Mouse (Mus musculus) right cerebral cortex, postnatal 36 days (tissue): Measurements from ENCODE around the gene Dnah17.

Source experiments
- DNase-seq, 2 experiments: peaks; one replicate each; pipeline ENCODE4 v3.0.0; 2022; ENCODE audit warnings: low spot score in 2 of 2, mixed read lengths in 1 of 2

Dnah17 gene

DNA sequence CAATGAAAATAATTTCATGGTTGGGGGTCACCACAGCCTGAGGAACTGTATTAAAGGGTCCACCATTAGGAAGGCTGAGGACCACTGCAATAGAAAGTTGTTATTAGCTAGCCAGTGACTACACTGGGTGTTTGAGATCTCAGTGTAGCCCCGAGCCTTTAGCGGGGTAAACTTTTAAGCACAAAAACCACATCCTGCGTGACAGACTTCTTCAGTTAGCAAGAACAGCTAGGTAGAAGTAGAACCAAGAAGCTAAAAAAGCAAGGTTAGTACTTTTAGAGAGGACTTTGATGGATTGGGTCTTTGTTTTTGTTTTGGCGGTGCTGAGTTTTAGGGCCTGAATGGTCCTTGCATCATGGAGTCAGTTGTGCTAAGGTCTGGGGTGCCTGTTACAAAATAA lies 13.3 kb upstream of the Dnah17 start:
- DNase-seq: no peak

DNA sequence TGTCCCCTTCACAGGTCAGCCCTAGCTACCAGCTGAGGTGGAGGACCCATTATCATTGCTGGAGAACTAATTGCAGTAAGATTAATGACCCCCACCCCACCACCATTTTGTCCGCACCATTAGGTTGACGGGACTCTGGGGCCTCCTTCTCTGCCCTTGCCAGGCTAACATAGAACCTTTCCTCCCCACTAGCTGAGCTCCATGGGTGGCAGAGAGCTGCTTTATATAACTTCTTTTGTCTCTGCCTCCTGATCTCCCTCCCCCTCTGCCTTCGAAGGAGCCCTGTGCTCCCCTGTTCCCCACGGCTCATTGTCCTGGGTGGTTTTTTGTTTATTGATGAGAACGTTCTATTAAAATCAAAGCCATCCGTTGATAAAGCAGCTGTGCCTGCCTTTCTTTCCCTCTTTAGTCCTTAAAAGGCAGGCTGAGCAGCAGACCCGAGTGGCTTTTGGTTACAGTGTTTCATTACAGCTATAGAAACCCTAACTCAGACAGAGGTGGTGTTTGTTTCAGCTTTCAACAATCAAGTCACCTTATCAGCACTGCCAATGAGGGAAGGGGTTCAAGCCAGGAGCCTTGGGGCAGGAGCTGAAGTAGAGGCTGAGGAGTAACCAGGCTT lies 12.2 kb upstream of the Dnah17 start:
- no peak for DNase-seq

DNA sequence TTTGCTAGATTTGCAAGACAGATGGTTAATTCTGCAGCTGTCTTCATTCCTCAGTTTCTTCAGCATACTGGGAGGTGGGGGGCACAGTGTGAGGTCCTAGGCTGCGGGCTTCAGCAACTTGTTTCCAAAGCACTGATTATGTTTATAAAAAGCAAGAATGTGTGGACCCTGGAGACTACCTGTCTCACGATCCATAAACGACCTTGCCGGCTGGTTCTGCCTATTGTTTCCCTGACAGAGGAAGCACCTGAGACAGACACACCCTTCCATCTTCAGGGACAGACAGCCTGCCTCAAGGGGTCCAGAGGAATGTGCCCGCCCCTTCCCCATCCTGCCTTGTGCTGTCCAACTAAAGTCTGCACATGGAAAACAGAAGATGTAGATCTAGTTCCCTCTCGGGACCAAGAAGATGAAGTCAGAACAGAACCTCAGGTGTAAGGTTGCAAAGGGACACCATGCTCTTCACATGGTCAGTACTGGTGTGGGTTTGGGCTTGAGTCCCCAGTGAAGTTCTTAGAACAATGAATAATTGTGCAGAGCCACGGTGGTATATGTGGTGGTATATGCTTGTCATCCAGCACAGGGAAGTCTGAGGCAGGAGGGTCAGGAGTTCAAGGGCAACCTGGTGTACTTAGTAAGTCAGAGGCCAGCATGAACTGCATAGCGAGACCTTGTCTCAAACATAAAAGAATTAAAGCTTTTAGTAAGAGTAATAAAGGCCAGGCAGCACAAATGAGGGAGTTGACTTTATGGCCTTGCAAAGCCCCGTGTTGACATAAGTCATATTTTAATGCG lies 10.5 kb upstream of the Dnah17 start:
- DNase-seq: no peak

DNA sequence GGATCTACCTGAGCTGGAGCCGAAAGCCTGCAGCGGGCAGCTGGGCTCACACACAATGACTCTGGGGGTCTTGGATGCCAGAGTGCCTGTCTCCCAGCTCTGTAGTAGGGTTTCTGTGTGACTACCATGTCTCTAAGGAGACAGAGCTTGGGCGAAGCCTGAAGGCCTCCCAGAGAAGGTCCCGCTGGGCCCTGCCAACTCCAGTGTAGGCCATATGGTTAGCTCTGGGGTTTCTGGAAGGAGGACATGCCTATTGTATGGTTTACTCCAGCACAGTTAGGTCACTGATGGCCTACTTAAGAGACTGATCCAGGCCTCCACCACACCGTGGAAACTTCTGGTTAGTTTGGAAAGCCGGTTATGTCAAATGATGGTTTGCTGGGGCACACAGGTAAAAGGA lies 7.9 kb upstream of the Dnah17 start:
- no peak for DNase-seq

DNA sequence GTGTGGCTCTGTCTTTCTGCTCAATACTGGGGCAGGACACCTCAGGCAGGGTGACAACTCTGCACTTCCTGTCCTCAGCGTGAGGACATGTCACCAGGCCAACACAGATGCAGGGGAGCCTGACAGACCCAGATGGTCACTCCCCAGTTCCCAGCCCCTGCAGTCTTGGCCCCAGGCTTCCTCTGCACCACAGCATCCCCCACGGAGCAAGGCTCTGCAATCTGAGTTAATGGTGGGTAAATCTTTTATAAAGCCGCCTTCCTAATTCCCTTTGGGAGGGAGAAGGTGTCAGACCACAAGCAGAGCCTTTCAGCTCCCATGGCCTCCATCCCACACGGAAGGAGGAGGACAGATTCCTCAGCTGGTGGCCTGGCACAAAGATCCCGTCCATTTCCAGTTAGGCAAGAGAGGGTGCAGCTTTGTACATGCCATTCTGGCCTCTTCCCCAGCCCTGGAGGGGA lies 5.8 kb upstream of the Dnah17 start:
- no peak for DNase-seq

DNA sequence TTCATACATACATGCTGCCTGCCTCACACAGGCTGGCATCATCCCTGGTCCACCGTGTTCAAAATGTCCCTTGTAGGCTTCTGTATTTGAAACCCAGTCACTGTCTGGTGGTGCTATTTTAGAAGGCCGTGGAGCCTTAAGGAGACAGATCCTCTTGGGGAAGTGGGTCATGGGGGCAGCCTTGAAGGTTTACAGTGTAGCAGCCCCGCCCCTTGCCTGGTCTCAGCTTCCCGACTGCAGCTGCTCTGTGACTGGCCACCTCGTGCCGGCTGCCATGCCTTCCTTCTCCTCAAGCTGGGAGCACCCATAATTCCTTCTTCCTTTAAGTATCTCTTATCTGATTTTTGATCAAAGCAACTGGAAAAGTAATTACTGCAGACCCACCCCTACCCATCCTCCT lies 4.8 kb upstream of the Dnah17 start:
- DNase-seq: no peak

DNA sequence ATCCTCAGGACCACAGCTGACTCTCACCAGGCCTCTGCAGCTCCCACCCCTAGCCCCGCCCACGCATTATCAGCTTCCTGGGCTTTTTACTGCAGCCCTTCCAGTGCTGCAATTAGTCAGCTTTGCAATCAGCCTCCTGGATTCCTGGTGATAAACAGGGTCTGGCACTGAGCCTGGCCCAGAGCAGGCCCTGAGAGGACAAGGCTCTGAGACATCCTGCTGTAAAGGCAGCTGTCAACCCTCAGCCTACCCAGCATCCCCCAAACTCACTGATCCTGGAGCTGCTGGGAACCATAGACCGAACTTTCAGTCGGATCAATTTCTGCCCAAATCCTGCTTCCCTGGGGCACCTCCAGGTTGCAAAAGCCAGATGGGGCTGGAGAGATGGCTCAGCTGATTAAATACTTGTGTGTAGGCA lies 3.3 kb upstream of the Dnah17 start:
- no peak for DNase-seq

DNA sequence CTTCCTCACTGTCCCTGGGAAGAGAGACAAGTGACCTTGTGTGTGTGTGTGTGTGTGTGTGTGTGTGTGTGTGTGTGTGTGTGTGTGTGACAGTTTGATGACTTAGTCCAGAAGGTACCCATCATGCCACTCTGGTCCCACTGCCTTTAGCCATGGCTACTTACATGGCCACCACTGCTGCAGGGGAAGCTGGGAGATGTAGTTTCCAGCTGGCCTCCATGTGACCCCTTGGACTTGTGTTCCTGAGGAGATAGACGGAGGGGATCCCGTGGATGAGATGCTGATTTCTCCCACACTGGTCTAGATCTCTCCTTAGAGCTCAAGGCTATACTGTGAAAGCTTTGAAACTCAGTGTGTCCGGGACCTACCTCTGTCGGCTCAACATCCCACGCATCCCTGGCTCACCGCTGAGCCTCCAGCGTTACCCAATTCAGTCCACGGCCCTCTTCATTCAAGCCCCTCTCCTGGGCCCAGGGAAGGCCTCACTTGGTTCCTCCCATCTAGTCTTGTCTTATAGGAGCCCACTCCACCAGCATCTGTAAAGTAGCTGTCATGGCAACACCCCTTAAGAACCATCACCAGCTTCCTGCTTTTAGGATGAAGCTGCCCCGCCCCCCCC lies 2.8 kb upstream of the Dnah17 start:
- DNase-seq: no peak

DNA sequence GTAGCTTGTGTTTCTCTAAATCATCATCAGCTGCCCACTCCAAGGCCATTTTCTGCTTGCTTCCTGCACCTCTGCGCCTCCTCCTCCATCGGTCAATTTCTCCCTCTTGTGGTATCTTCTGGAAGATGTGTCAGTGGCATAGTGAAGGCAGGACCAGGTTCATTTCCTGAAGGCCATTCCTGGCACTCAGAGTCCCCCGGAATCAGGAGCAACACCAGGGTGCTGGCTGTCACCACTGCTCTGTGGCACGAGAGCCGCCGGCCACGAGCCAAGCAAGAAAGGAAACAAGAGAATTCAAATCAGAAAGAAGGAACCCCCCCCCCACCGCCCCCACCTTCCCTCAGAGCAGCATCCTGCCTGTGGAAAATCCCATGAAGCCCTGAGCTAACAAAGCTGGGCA lies 1.7 kb upstream of the Dnah17 start:
- no peak for DNase-seq

DNA sequence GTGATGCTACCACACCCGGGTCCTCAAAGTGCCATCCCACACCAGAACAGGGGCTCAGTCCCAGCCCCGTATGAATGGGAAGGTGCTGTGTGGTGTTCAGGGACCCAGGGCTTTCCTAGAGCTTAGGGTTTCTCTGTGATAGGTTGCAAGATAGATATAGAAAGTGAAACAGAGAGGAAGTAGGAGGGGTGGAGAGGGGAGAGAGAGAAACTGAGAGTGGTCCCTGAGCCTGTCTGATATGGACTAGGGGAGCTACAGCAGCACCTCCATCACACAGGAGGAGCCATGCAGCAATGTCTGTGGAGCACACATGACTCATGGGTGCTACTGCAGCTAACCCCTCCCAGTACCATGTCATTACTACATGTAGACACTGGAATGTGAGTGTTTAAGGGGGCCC lies 622 bp downstream of the Dnah17 start:
- no peak for DNase-seq

DNA sequence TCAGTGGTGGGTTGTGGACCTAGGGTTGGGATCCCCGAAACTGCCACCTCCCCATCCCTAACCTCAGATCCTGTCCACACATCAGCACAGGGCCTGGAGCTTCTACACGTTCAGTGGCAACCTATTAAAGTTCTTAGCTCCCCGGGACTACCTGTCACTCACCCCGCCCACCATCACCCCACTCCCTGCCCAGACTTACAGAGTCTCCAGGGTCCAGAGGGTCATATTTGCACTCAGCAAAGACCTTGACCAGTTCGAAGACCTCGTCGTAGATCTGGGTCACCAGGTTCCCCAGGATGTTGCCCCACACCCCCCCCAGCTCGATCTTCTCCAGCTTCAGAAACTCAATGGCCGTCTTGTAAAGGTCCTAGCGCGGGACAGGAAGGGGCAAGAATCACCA lies 8.8 kb downstream of the Dnah17 start:
- DNase-seq: no peak

DNA sequence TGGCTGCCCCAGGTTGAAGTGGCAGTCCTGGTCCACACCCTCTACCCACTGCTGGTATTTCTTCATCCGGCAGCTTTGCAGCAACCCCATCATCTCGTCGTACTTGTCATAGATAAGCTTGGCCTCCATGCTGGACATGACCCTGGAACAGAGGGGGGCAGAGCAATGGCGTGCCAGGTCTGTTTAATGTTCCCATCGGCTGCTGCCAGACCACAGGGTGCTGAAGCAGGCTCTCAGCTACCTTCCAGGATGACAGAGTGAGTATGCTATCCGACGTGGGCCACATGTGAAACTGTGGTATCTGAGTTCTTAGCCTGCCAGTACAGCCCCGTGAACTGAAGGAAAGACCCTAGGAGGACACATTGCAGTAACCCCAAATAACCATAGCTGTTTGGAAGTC lies 11.7 kb downstream of the Dnah17 start:
- DNase-seq: no peak

DNA sequence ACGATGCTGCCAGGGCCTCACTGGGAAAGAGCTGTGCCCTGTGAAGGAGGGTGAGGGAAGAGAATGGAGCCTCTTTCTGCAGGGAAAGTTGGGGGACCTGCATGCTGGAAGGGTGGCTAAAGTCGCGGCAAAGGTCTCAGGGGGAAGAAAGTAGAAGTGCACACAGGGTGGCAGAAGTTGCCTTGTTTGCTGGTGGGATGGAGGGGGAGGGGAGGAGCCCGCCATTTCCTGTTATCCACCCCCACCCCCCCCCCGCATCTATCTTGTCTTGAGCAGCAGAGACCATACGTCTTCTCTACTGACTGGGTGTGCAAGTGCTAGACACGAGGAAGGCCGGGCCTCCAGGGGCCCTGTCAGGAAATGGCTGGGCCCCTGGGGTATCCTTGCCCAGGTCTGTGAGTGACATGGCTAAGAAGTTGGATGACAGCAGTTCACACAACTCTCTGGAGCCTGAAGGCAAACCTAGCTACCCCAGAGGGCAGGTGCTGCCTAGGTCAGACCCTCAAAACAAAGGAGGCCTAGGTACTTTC lies 15.8 kb downstream of the Dnah17 start:
- DNase-seq: no peak

DNA sequence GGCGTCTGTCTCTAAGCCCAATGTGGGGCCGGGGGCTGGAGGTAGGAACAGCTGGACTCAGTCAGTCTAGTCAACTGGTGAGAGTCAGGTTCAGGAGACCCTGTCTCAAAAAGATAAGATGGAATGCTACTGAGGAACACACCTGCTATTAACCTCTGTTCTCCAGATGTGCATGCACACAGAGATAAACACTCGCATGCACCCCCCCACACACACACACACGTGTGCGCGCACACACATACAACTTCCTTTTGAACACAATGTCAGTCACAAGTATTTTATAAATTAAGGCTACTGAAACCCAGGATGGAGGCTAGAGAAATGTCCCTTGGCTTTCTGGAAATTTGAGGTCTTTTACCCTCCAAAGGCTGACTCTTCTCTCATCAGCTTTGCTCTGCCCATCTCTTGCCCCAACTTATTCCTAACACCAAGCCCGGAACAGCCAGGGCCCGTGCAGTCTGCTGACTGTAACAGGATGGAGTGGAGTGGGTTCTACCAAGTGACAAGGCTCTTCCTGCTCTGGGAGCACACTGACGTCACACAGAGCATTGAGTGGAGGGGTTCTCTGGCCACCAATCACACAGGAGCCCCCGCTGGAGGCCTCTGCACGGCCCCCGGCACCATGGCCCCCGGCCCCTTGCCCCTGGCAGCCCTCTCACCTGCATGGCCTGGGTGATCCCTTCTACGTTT lies 16.8 kb downstream of the Dnah17 start:
- DNase-seq: no peak

DNA sequence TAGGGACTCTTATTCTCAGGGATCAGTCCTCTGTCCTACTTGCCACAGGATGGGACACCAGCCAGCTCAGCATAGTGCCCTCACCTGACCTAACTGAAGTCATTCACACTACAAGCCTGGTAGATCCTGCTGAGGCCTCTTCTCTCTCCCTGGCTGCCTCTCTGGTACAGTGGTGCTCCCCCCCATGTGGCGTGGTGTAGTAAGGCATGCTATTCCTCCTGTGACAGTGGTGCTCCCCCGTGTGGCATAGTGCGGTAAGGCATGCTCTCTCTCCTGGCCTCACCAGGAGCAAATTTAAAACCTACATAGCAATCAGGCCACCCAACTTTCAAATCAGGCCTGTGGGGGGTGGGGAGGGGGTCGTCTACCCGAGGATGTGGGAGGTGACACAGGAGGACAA lies 26.4 kb downstream of the Dnah17 start:
- peak; percentile 55 to 62 for DNase-seq

DNA sequence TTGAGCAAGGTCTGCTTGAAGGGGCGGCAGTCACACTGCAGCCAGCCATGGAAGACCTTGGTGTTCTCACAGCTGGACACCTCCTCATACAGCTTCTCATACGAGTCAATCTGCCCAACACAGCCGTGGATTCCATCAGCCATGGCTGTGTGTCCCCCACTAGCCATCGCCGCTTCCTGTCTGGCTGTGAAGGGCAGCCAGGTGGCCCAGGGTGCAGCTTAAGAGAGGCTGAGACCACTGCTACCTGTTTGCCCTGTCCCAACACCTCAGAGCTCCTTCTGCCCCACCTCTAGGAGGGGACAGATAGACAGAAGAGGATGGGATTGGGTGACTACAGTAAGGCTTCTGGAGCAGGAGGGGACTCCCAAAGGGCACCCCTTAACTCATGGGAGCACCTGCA lies 27.1 kb downstream of the Dnah17 start:
- no peak for DNase-seq

DNA sequence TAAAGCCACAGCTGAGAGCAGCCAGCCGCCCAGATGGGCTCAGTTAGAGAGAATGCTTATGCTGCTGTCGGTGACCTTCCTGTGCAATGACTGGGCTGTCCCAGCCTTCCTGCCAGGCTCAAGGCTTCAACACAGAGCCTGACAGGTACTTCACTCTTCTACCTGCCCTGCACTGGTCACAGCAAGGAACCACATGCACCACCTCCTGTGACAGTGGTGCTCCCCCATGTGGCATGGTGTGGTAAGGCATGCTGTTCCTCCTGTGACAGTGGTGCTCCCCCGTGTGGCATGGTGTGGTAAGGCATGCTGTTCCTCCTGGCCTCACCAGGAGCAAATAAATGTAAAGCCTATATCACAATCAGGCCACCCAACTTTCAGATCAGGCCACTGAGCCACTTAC lies 27.6 kb downstream of the Dnah17 start:
- peak; percentile 71 to 80 for DNase-seq

DNA sequence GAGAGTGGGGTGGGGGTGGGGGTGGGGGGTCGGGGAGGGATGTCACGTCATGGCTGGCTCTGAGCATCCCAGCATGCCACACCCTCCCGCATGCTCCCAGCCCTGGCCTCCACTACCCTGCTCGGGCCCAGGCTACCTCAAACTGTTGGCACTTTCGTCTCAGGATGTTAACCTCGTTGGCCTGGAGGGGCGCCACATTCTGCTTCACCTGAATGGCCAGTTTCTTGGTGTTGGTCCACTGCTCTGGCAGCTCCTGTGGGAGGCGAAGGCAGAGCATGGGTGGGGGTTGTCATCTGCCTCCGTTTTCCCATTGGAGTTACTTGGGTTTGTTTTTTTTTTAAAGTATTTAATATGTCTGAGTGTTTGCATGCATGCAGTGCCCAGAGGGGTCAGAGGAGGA lies 29.3 kb downstream of the Dnah17 start:
- DNase-seq: no peak

DNA sequence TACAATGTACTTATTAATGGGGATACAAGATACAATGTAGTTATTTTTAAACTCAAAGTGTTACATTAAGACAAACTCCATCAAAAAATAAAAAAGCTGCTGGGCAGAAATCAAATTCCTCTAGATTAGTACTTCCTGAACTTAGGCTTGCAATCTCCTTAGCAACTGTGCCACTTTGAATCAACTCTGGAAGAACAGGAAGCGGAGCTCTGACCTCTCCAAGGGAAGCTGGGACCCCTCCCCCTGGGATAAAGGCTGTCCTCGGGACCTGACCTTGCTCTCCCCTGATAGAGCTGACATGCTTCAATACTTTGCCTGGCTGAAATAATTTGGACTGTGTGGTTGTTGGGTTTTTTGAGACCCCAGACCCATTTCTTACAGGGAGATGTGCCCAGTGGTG lies 33.7 kb downstream of the Dnah17 start:
- no peak for DNase-seq

DNA sequence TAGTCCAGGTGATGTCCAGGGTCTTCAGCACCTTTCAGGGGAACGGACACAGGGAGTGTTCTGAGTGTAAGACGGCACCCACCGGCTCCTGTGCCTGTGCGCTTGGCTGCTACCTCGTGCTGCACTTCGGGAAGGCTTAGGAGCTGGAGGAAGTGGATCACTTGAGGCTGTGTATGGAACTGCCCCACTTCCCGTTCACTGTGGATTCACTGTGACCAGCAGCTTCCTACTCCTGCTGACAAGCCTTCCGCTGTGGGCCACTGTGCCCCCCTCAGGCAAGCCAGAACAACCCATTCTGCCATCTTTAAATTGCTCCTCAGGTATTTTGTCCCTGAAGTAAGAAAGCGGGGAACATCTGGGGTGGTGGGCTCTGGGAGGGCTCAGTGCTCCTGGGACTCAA lies 35.4 kb downstream of the Dnah17 start:
- no peak for DNase-seq

DNA sequence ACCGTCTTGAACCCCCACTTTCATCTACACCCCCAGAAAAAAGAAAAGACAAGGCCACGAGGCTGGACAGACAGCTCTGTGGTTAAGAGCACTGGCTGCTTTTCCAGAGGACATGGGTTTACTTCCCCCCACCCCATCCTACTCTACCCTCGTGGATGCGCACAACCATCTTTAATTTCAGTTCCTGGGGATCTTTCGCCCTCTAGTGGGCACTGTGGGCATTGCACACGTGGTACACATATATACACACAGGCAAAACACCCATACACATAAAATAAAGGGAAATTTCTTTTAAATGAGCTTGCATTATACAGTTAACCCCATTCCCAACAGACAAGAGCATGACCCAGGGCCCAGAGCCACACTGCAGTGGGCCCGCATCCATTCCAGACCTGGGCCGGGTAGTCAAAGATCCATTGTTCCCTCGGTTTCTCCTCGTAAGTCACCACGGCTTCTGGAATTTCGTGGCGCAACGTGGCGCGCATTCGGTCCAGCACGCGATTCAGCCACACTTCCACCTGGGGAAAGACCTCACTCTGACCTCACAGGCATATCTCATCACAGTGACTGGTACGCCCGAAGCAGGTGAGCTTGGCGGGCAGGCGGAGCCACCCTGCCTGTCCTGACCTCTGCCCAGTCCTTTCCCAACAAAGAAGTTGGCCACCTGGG lies 39.3 kb downstream of the Dnah17 start:
- no peak for DNase-seq

DNA sequence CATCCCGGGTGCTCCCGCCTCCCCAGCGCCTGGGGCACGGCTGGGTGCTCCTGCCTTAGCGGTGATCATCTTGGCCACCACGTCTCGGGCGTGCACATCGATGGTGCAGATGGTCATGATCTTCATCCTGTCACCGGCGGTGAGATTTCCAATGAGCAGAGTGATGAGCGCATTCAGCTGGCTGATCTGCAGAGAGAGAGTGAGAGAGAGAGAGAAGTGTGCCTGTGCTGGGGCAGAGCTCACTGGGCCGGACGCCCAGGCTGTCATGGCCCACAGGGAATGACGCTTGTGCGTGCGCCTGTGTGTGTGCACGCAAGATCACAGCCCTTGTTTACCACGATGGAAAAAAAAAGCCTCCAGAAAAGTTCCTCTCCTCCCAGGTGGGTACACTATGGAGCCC lies 41.5 kb downstream of the Dnah17 start:
- DNase-seq: no peak
